In the genomic region with DNA sequence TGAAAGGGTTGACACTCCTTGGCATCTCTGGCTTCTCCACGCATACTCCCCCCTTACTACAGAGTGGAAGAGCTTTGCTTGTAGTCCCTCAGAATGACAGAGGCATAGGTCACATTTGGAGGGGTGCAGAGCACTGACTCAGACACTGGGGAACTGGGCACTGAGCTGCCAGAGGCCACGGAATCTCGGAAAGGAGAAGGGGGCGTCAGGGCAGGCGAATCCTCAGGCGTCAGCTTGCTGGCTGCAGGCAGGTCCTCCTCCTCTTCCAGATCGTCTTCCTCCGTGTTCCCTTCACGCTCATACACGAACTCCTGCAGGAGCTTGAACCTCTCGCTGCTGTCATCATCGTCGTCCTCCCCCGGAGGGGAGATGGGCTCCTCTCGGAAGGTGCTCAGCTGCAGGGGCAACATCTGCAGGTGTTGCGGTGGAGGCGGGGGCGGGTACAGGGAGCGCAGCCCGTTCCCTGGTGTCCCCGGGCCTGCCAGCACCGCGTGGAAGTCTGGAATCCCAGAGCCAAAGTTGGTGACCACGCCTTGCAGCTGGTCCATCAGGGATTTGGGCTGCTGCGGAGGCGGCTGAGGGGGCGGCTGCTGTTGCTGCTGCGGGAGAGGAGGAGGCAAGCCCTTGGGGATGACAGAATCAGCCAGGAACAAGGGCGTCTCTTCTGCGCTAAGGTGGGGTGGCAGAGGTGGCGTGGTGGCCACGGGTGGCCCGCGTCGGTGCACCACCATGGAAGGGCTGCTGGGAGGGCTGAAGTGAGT, we compare ENCODE assay signal across 9 mouse cellular contexts. TPM values are rescaled to one million over a fixed set of nuclear protein-coding genes. Genes with fewer than 3 reads are reported as not detected.
DNase-seq lines count a peak whose midpoint lies in the region; ATAC-seq lines count a peak whose summit lies in the region.
"Had no signal": no experiment of that assay in that cellular context is flagged by ENCODE, and none has a peak within 500 bp of the region (broad histone marks: within the 10 kb centered on the region; RNA-seq: fewer than 3 reads in every experiment).

No protein-coding gene starts in this region.

- no peaks in the 10 kb centered on the region for H3K9me3 ChIP-seq in hindbrain, embryonic 13.5 days
- no peaks in the 10 kb centered on the region for H3K9me3 ChIP-seq in liver, embryonic 13.5 days (replicated peaks)

- DNase-seq in adrenal gland, postnatal 10 days: peak; percentile 12
- DNase-seq in adrenal gland, adult 18-20 months (ENCODE audit: low spot score in 2 of 2): no peak
- DNase-seq in ovary, adult 18-20 months (ENCODE audit: low spot score): peak; percentile 5
- no peak for DNase-seq in ovary, postnatal 14 days (ENCODE audit: low spot score)
- no peak for DNase-seq in liver, embryonic 13.5 days
- DNase-seq in right cerebral cortex, adult 2 months (ENCODE audit: low spot score in 2 of 2): peak; percentile 58 to 64
- DNase-seq in urinary bladder, postnatal 36 days (ENCODE audit: low spot score in 2 of 2): no peak

- H3K36me3 ChIP-seq in hindbrain, embryonic 13.5 days: no peaks in the 10 kb centered on the region
- H3K36me3 ChIP-seq in liver, embryonic 13.5 days: no peaks in the 10 kb centered on the region

- 1% methylated on average over 35 of the region's 35 CpGs for WGBS in hindbrain, embryonic 13.5 days
- WGBS in liver, embryonic 13.5 days (ENCODE audit: insufficient replicate concordance): 5% methylated on average over 35 of the region's 35 CpGs

- H3K9ac ChIP-seq in hindbrain, embryonic 13.5 days: peak overlapping the region; percentile 75
- no peak overlapping the region for H3K9ac ChIP-seq in liver, embryonic 13.5 days

- H3K27me3 ChIP-seq in hindbrain, embryonic 13.5 days: no peaks in the 10 kb centered on the region
- peaks cover 5% of the 10 kb centered on the region; the same call in 1 of the 2 replicates for H3K27me3 ChIP-seq in liver, embryonic 13.5 days

- ATAC-seq in hindbrain, embryonic 13.5 days (ENCODE audit: low FRiP score): peak; percentile 87
- ATAC-seq in liver, embryonic 13.5 days (ENCODE audit: low read depth): no peak

- H3K4me1 ChIP-seq in hindbrain, embryonic 13.5 days (replicated peaks): peaks cover 13% of the 10 kb centered on the region
- H3K4me1 ChIP-seq in liver, embryonic 13.5 days (replicated peaks): no peaks in the 10 kb centered on the region

- H3K4me2 ChIP-seq in hindbrain, embryonic 13.5 days: peak overlapping the region; percentile 97
- peak overlapping the region; percentile 43 for H3K4me2 ChIP-seq in liver, embryonic 13.5 days

- peak overlapping the region; percentile 53 for H3K4me3 ChIP-seq in hindbrain, embryonic 13.5 days
- peak overlapping the region; percentile 19; the same call in 1 of the 2 replicates for H3K4me3 ChIP-seq in liver, embryonic 13.5 days (replicated peaks)

- no peak overlapping the region for H3K27ac ChIP-seq in hindbrain, embryonic 13.5 days
- no peak overlapping the region for H3K27ac ChIP-seq in liver, embryonic 13.5 days

RNA-seq across cellular contexts. Expression of gene Gm10944, which starts 7.9 kb away (rescaled TPM):
- total RNA-seq in adrenal gland, postnatal 10 days (2021): not detected
- not detected for total RNA-seq in adrenal gland, adult 18-20 months (2021)
- polyA plus RNA-seq in hindbrain, embryonic 13.5 days (2015; fragmentation: Nextera tagmentation; extraction: Ambion mirVana): not detected in 2 replicates
- polyA plus RNA-seq in liver, embryonic 13.5 days (2015; fragmentation: Nextera tagmentation; extraction: Ambion mirVana): not detected in 2 replicates
- polyA plus RNA-seq: gonadal fat pad, adult 2 months had no signal

Comparison
In these comparisons a context has a peak if more than half of its experiments do, and no peak if none do; other contexts are left out.
1. DNase-seq: peak in adrenal gland, postnatal 10 days (single experiment), ovary, adult 18-20 months (single experiment) and right cerebral cortex, adult 2 months (2 of 2); none in adrenal gland, adult 18-20 months (0 of 2), ovary, postnatal 14 days (single experiment), liver, embryonic 13.5 days (single experiment) and urinary bladder, postnatal 36 days (0 of 2).